In genomic region chr3:146399203-146399602, GRCm38 (mm10) we compare ENCODE assay signal across 9 mouse cellular contexts.
"Had no signal": no experiment of that assay in that cellular context is flagged by ENCODE, and none has a peak within 500 bp of the region (broad histone marks: within the 10 kb centered on the region; RNA-seq: fewer than 3 reads in every experiment).

No protein-coding gene starts in this region.

- DNase-seq: kidney, adult 11 months; kidney, adult 9 months; kidney, postnatal 36 days; left cerebral cortex, postnatal 4 days; lung, adult 18-20 months; lung, postnatal 36 days; thymus, postnatal 4 days had no signal

- ATAC-seq: lung, postnatal 0 days; midbrain, embryonic 13.5 days had no signal
